Mouse (Mus musculus) inflammation-experienced regulatory T-cells, adult 6 months (primary cell): ENCODE measurements around the gene Miga1. TPM values are rescaled to one million over a fixed set of nuclear protein-coding genes. Genes with fewer than 3 reads are reported as not detected.
A peak's percentile ranks its signal among the peaks of the same experiment; 100 is the strongest.
"Not testable (repeated sequence)": the region's sequence is repeated elsewhere in the genome, so short reads cannot be mapped to it uniquely, and the experiment has no call there.

Experiments used
- ATAC-seq: one replicate; pipeline ENCODE4 v1.8.0; 2017
- polyA plus RNA-seq, 3 experiments: library from polyadenylated mRNA; unstranded; fragments of 100-300 nt; shearing (Covaris generic); gene quantifications; one replicate each; pipeline ENCODE4 v1.2.1; 2017

The Miga1 gene
- polyA plus RNA-seq, 3 experiments from 2014 or later: 2.4 to 10.1 (median 6.2) TPM

GRCm38 (mm10) chr3:152321765-152322547 is 18.3 kb downstream of the Miga1 start:
- ATAC-seq: no peak

DNA sequence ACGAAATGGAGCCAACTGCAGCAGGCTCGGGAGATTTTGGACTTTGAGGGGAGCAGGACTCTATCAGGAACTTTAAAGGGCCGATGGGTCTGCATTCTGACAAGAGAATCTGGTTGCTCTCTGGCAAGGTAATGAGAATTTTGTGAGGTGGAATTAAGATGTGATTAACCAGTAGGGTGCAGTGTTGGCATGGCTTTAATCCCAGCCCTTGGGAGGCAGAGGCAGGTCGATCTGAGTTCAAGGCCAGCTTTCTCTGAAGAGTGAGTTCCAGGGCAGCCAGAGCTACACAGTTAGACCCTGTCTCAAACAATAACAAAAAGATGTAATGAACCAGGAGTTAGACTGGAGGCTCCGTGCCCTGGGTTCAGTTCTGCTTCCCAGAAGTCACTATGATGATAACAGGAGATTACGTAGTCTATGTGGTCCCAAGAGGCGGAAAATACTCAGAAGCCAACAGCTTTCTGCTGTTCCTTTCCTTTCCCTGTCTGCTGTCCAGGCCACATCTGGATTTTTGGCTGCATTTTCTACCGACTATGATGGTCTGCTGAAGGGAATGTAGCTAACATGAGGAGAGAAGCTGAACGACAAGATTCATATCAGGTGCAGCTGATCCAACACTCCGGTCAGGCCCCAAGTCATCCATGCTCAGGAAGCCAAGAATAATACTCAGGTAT is 19.1 kb downstream of the Miga1 start:
- ATAC-seq: no peak

- ATAC-seq: not testable (repeated sequence)
Observed at GRCm38 (mm10) chr3:152316447-152317173, 23.6 kb downstream of the Miga1 start.

- ATAC-seq: peak; percentile 100
Observed at GRCm38 (mm10) chr3:152315613-152316012, 24.6 kb downstream of the Miga1 start.

- ATAC-seq: not testable (repeated sequence)
Observed at GRCm38 (mm10) chr3:152314666-152315065, 25.5 kb downstream of the Miga1 start.

- no peak for ATAC-seq
Observed at GRCm38 (mm10) chr3:152309250-152309645, 31.0 kb downstream of the Miga1 start.

GRCm38 (mm10) chr3:152308485-152309249 is 31.5 kb downstream of the Miga1 start:
- ATAC-seq: no peak

DNA sequence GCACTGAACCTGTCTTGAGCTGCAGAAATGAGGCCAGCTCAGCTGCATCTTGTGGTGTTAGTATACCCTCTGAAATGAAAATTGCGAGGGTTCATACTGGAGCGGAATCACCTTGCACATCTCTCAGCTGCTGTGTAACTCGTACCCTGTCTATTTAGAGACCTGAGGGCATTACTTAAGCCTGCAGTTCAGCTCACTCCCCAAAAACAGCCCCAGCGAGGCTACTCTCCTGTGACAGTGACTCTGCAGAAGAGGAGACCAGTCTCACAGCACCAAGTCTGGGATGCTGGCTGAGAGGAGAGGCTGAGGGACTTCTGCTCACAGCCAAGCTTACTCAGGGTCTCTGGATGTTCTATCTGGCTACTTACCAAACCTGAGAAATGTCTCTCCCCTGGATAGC is 34.2 kb downstream of the Miga1 start:
- ATAC-seq: no peak

GRCm38 (mm10) chr3:152305080-152305479 is 35.1 kb downstream of the Miga1 start:
- ATAC-seq: no peak

- ATAC-seq: no peak
Observed at GRCm38 (mm10) chr3:152304093-152304815, 36.0 kb downstream of the Miga1 start.

DNA sequence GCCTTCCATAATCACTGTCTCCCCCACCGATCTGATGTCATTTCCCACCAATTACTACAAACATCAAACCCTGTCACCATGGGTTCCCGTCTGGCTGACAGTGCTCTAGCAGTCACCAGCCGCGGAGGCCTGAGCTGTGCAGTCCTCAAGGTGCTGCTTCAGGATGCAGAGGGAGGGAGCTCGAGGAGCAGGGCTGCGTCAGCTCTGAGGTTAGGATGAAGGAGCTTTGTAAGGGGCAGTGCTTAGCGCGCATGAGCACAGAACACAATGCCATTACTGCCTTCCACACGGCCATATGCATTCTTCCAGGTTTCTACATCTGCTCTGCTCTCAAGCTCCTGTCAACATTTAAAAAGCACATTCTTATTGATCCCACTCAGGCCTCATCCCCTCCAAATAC is 37.2 kb downstream of the Miga1 start:
- no peak for ATAC-seq

DNA sequence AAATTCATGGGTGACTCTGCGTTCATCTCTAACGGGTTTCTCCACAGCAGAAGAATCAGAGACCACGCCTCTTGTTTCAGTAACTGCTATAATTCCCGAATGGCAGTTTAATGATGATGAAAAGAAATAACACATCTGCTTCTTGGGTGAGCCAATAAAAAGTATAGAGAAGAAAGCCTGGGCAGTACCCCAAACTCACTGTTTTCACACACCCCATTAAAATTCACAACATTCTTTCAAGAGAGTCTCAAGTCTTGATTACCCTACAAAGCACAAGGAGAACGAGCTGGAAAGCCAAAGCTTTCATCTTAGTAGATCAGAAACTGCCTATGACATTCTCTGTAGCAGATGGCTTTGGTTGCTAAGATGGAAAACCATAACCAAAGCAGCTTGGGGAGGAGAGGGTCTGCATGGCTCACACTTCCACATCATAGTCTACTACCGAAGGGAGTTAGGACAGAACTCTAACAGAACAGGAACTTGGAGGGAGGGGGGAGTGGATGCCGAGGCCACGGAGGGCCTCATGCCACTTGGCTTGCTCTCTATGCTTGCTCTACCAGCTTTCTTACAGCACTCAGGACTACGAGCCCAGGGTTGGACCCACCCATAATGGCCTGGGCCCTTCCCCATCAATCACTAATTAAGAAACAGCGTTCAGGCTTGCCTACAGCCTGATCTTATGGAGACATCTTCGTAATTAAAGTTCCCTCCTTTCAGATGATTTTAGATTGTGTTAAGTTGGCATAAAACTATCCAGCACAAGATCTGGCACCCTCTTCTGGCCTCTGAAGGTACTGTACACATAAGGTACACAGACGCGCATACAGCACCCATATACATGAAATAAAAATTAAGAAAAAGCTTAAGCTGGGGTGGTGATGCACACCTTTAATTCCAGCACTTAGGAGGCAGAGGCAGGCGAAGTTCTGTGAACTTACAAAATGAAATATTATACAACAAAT is 39.5 kb downstream of the Miga1 start:
- ATAC-seq: no peak

GRCm38 (mm10) chr3:152295896-152296295 is 44.3 kb downstream of the Miga1 start:
- ATAC-seq: no peak

GRCm38 (mm10) chr3:152294400-152294799 is 45.8 kb downstream of the Miga1 start:
- no peak for ATAC-seq

DNA sequence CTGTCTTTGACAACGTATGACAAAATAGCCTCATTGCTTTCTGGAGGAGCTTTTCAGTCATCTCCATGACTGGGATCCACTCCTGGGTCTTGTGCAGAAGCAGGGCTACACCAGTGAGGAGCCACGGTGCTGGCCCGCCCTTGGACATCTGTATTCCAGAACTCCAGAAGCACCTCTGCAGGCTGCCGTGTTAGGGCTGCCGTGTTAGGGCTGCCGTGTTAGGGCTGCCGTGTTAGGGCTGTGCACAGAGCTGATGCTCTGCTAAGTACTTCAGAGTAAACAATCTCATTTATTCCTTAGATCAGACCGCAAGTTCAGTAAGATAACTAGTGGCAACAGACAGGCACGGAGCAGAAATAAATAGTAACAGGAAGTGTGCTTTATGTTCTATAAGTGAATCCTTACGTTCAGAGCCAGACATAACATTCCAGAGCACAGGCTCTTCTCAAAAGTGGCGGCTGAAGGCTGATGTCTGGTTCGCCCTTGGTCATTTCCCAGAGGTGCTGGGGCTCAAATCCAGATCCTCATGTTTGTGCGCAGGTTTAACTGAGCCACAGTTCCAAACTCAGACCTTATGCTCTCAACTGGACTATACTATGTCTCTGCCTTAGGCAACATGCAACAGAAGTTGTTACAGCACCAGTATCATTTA is 46.6 kb downstream of the Miga1 start:
- no peak for ATAC-seq

GRCm38 (mm10) chr3:152291895-152292294 is 48.3 kb downstream of the Miga1 start:
- ATAC-seq: no peak

GRCm38 (mm10) chr3:152290175-152290798 is 49.9 kb downstream of the Miga1 start:
- no peak for ATAC-seq

DNA sequence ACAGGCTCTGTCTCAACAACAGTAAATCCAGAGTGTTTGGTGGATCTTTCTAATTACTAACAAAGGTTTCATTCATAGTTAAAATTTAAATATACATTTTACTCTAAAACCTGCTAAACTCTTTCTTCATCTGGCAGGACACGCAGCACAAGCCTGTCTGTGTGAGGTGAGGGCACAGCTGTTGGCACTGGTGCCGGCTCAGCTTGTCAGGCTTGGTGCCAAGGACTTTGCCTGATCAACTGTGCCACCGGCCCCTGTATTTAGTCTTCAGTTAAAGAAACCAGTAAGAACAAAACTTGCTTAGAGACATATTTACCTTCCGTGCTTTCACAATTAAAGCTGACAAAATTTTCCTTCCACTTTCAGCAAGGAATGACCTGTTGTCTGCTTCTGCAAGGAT is 51.5 kb downstream of the Miga1 start:
- ATAC-seq: no peak

DNA sequence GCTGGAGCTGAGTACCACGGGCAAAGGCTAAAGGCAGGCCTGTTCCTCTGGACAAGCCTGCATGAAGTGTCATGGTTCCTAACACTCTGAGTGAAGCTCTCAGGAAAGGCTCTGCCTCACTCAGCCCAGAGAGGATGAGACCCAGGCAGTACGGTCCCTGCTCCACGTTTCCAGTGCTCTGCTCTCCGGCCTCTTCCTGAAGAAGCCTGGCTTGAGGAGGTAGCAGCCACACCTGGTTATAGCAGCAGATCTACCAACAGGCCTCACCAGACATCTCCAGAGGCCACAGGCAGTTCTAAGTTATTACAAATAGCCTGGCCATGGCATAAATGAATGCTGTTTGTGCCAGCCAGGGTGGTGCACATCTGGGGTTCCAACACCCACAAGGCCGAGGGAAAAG is 51.9 kb downstream of the Miga1 start:
- no peak for ATAC-seq

DNA sequence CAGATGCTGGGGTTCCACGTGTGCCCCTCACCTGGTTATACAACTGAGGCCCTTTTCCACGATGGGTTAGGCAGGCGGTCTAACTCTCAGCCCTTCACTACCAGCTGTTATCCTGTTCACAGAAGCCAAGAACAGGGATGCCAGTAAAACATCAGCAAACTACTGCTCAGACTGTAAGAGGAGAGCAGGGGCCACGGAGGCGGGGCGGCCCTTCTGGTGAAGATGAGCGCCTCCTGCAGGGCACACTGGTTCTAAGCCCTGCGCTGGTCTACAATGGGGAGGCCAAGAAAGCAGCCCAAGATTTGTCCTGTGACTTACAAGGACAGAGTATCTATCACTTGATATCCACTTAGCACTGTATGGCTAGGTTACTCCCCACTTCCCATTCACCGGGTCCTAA is 52.4 kb downstream of the Miga1 start:
- no peak for ATAC-seq
